Mouse (Mus musculus) erythroblast, adult 5-6 weeks (primary cell): Measurements from ENCODE around the gene Col4a2. TPM values are rescaled to one million over a fixed set of nuclear protein-coding genes. Genes with fewer than 3 reads are reported as not detected.

Source experiments
- ATAC-seq: replicated peaks from 2 replicates; pipeline ENCODE4 v1.8.0; 2016; ENCODE audit warnings: moderate number of reproducible peaks, mild to moderate bottlenecking, moderate TSS enrichment, inconsistent platforms; ENCODE audit not compliant: poor library complexity, low FRiP score, severe bottlenecking
- total RNA-seq, 2 experiments: library from RNA; stranded (forward) in 1 of 2; stranded (reverse) in 1 of 2; fragments of 150-400 nt in 1 of 2; fragments of 200-764, 138-1000 nt in 1 of 2; gene quantifications; 2 replicates each; pipeline versions ENCODE4 v1.2.3 to v1.2.4; 2015 to 2017; ENCODE audit warnings: low replicate concordance in 2 of 2

The Col4a2 gene
- total RNA-seq, 2 experiments from 2014 or later: not detected

- no peak for ATAC-seq
Measured at GRCm38 (mm10) chr8:11351355-11351754, 38.8 kb downstream of the Col4a2 start.

- no peak for ATAC-seq
Measured at GRCm38 (mm10) chr8:11352514-11352913, 39.9 kb downstream of the Col4a2 start.

GRCm38 (mm10) chr8:11354800-11355451 is 42.3 kb downstream of the Col4a2 start:
- no peak for ATAC-seq

GRCm38 (mm10) chr8:11355900-11356299 is 43.3 kb downstream of the Col4a2 start:
- no peak for ATAC-seq

- ATAC-seq: no peak
Measured at GRCm38 (mm10) chr8:11356776-11357175, 44.2 kb downstream of the Col4a2 start.

- no peak for ATAC-seq
Measured at GRCm38 (mm10) chr8:11357921-11358436, 45.4 kb downstream of the Col4a2 start.

- no peak for ATAC-seq
Measured at GRCm38 (mm10) chr8:11359846-11360245, 47.2 kb downstream of the Col4a2 start.

- no peak for ATAC-seq
Measured at GRCm38 (mm10) chr8:11361546-11362277, 49.1 kb downstream of the Col4a2 start.

- no peak for ATAC-seq
Measured at GRCm38 (mm10) chr8:11362278-11363214, 49.9 kb downstream of the Col4a2 start.

- ATAC-seq: no peak
Measured at GRCm38 (mm10) chr8:11363340-11364126, 50.9 kb downstream of the Col4a2 start.

- no peak for ATAC-seq
Measured at GRCm38 (mm10) chr8:11366251-11366650, 53.6 kb downstream of the Col4a2 start.

GRCm38 (mm10) chr8:11366741-11367140 is 54.1 kb downstream of the Col4a2 start:
- ATAC-seq: no peak

- ATAC-seq: no peak
Measured at GRCm38 (mm10) chr8:11367670-11368069, 55.1 kb downstream of the Col4a2 start.

- no peak for ATAC-seq
Measured at GRCm38 (mm10) chr8:11369526-11370203, 57.1 kb downstream of the Col4a2 start.

GRCm38 (mm10) chr8:11371347-11371746 is 58.7 kb downstream of the Col4a2 start:
- no peak for ATAC-seq

- no peak for ATAC-seq
Measured at GRCm38 (mm10) chr8:11372080-11372479, 59.5 kb downstream of the Col4a2 start.

GRCm38 (mm10) chr8:11373643-11374325 is 61.2 kb downstream of the Col4a2 start:
- ATAC-seq: no peak

- no peak for ATAC-seq
Measured at GRCm38 (mm10) chr8:11374326-11375076, 61.9 kb downstream of the Col4a2 start.
